Mouse (Mus musculus): ENCODE measurements around the gene Ttc41.

DNA sequence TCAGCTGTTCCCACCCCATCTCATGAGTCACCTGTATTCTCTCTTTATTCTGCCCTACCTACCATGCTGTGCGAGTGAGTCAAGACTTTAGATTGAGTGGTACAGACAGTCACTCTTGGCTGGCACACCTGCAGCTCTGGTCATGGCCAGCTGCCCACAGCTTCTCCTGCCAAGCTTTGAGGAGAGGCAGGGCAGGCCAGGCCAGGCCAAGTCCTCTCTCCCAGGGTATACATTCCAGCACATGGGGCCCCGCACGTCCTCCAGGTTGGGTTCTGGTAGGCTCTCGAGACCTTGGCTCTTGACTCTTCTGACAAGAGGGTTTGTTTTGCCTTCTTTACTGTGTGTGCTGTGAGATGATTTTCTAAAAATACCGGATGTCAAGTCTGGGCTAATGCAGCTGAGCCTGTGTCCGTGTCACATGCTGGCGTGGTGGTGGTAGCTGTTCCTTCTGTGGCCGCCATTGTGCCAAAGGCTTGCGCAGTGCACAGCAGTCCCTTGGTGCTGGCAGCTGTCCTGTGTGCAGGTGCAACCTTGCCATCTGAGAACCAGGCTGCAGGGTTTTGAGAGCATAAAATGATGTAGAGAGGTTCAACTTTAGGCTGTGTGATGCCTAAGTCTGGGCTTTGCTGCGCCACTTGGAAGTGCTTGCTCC is 120.4 kb downstream of the Ttc41 start:
- TF ChIP-seq CTCF (IDR thresholded peaks at IDR 0.05; ENCODE audit: low read depth, low read length) (no peak), POLR2A (IDR thresholded peaks at IDR 0.05; ENCODE audit: extremely low read depth, insufficient read depth, low read length) (no peak)
